Comparison of ENCODE assay signal across 9 mouse cellular contexts in the genomic region with DNA sequence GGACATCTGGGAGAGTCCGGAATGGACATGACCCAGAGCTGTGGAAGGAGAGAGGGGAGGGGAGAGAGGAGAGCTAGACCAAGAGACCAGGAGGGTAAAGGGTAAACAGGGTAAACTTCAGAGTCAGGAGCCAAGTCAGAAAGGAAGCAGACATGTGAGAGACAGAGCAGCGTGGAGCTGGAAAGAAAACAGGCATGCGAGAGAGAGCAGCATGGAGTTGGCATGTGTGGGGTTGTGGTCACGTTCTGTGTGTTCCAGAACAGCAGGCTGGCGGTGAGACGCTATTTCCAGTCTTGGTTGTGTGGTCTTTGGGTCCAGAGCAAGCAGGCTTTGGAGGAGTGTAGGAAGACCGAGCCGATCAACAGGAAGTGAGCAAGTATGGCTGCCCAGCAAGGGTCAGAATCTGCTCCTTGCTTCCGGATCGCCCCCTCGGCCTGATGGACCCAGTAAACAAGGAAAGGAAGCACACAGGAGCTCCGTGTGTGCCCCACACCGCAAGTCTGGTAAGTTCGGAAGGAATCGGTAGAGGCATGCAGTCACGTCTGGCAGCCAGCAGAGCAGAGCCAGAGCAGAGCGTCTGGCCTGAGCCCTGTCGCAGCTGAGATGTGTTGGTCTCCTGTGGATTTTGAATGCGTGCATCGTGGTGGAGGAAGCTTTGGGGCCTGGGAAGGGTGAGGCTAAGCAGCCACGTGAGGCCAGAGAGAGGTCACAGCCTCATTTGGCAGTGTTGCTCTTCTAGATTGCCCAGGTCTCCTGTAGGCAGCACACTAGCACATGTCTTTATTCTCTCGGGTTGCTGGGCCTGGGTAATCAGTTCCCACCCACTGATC. TPM values are rescaled to one million over a fixed set of nuclear protein-coding genes. Genes with fewer than 3 reads are reported as not detected.
A peak's percentile ranks its signal among the peaks of the same experiment; 100 is the strongest.
DNase-seq lines count a peak whose midpoint lies in the region; ATAC-seq and TF ChIP-seq lines count a peak whose summit lies in the region.
"Had no signal": no experiment of that assay in that cellular context is flagged by ENCODE, and none has a peak within 500 bp of the region (broad histone marks: within the 10 kb centered on the region; RNA-seq: fewer than 3 reads in every experiment).

No protein-coding gene starts in this region.

- intact Hi-C loops in heart, adult 2 months (cut with DNase I), result loop anchor here (2.0 kb wide), 1 partner anchor 18 kb away; no protein-coding TSS in a partner anchor
- intact Hi-C loops in heart, postnatal 36 days (cut with DNase I), result no loop called here

- no peaks in the 10 kb centered on the region for H3K9me3 ChIP-seq in hindbrain, embryonic 16.5 days (ENCODE audit: control insufficient read depth, low read length)
- no peaks in the 10 kb centered on the region for H3K9me3 ChIP-seq in liver, embryonic 11.5 days (ENCODE audit: control insufficient read depth, low read length)

- no peak overlapping the region for H3K4me2 ChIP-seq in hindbrain, embryonic 16.5 days (ENCODE audit: low read length)
- H3K4me2 ChIP-seq in liver, embryonic 11.5 days, result no peak overlapping the region

- TF ChIP-seq CTCF in heart, adult 2 months (IDR thresholded peaks at IDR 0.05), result 0 out of 2 replicates have a peak, but pooled peaks have one; percentile 8

- H3K4me1 ChIP-seq in heart, adult 2 months (ENCODE audit: control insufficient read depth, insufficient read depth, low read length), result peaks cover 14% of the 10 kb centered on the region
- peaks cover 14% of the 10 kb centered on the region for H3K4me1 ChIP-seq in brown adipose tissue, adult 24 weeks (ENCODE audit: control insufficient read depth, insufficient read depth, insufficient read length, low read length)
- H3K4me1 ChIP-seq in hindbrain, embryonic 16.5 days (ENCODE audit: control insufficient read depth, insufficient read depth, low read depth, low read length), result peaks cover 5% of the 10 kb centered on the region
- H3K4me1 ChIP-seq in liver, embryonic 11.5 days (replicated peaks; ENCODE audit: control insufficient read depth, insufficient read depth, low read length), result peaks cover 8% of the 10 kb centered on the region

- no peaks in the 10 kb centered on the region for H3K27me3 ChIP-seq in heart, adult 2 months (ENCODE audit: control insufficient read depth, insufficient read depth, low read length)
- H3K27me3 ChIP-seq in hindbrain, embryonic 16.5 days (replicated peaks; ENCODE audit: control insufficient read depth, insufficient read depth, low read length), result no peaks in the 10 kb centered on the region
- H3K27me3 ChIP-seq in liver, embryonic 11.5 days (replicated peaks; ENCODE audit: control insufficient read depth, insufficient read depth, low read length), result no peaks in the 10 kb centered on the region

- peaks cover 1% of the 10 kb centered on the region; the same call in 1 of the 2 replicates for H3K79me2 ChIP-seq in heart, adult 2 months (replicated peaks; ENCODE audit: control insufficient read depth, insufficient read depth, low read length)

- TF ChIP-seq EP300 in heart, adult 2 months (IDR thresholded peaks at IDR 0.05; ENCODE audit: insufficient read depth, low read depth, low read length), result peak; percentile 24; the same call in 1 of the 2 replicates

- H3K4me3 ChIP-seq in heart, adult 2 months, result peak overlapping the region; percentile 23
- peak overlapping the region; percentile 37 for H3K4me3 ChIP-seq in brown adipose tissue, adult 24 weeks (ENCODE audit: insufficient read depth, low read depth, low read length)
- no peak overlapping the region for H3K4me3 ChIP-seq in hindbrain, embryonic 16.5 days (ENCODE audit: low read length)
- no peak overlapping the region for H3K4me3 ChIP-seq in liver, embryonic 11.5 days (ENCODE audit: low read depth, low read length)

- TF ChIP-seq POLR2A in heart, adult 2 months (IDR thresholded peaks at IDR 0.05; ENCODE audit: insufficient read depth, low read depth, low read length), result peak; percentile 43; the same call in 1 of the 2 replicates

- peak overlapping the region; percentile 85 for H3K27ac ChIP-seq in heart, adult 2 months
- H3K27ac ChIP-seq in brown adipose tissue, adult 24 weeks (replicated peaks; ENCODE audit: low read depth, low read length), result peak overlapping the region; percentile 74
- no peak overlapping the region for H3K27ac ChIP-seq in hindbrain, embryonic 16.5 days (ENCODE audit: low read depth, low read length)
- peak overlapping the region; percentile 17; the same call in 1 of the 2 replicates for H3K27ac ChIP-seq in liver, embryonic 11.5 days (ENCODE audit: low read depth, low read length)

- ATAC-seq in hindbrain, embryonic 16.5 days, result no peak
- no peak for ATAC-seq in liver, embryonic 11.5 days (replicated peaks; ENCODE audit: low FRiP score)
- no peak for ATAC-seq in megakaryocyte progenitor cell, adult 5-6 weeks (replicated peaks; ENCODE audit: poor library complexity)
- ATAC-seq: forebrain, embryonic 14.5 days had no signal

- 22% methylated on average over 22 of the region's 22 CpGs for WGBS in heart, adult 2 months
- WGBS in hindbrain, embryonic 16.5 days, result 62% methylated on average over 22 of the region's 22 CpGs
- 62% methylated on average over 22 of the region's 22 CpGs for WGBS in liver, embryonic 11.5 days

- H3K9ac ChIP-seq in heart, adult 2 months (ENCODE audit: low read depth, low read length), result peak overlapping the region; percentile 55
- peak overlapping the region; percentile 17; the same call in 1 of the 2 replicates for H3K9ac ChIP-seq in hindbrain, embryonic 16.5 days (ENCODE audit: low read depth, low read length)
- no peak overlapping the region for H3K9ac ChIP-seq in liver, embryonic 11.5 days (ENCODE audit: low read depth, low read length)

- DNase-seq in heart, adult 2 months, result peak; percentile 49 to 62
- DNase-seq in heart, postnatal 36 days, result no peak
- no peak for DNase-seq in liver, embryonic 11.5 days (ENCODE audit: low spot score)
- DNase-seq in T-cell, adult 2 months (ENCODE audit: low spot score), result no peak
- no peak for DNase-seq in cerebellum, adult 9-10 months

- no peaks in the 10 kb centered on the region for H3K36me3 ChIP-seq in heart, adult 2 months (ENCODE audit: control insufficient read depth, insufficient read depth, low read length)
- no peaks in the 10 kb centered on the region for H3K36me3 ChIP-seq in hindbrain, embryonic 16.5 days (ENCODE audit: control insufficient read depth, insufficient read depth, low read length)
- H3K36me3 ChIP-seq in liver, embryonic 11.5 days (ENCODE audit: control insufficient read depth, insufficient read depth, low read length), result no peaks in the 10 kb centered on the region

RNA-seq across cellular contexts. Expression of a gene that starts 4.5 kb away (rescaled TPM):
- 100 to 1,000 TPM; 659 to 775 TPM for total RNA-seq in heart, adult 2 months (2021)
- 609 and 726 TPM in 2 replicates for polyA plus RNA-seq in heart, adult 2 months (2012; rRNA removed)
- total RNA-seq in heart, postnatal 36 days (2021), result 100 to 1,000 TPM; 702 to 740 TPM
- polyA plus RNA-seq in brown adipose tissue, adult 24 weeks (2012; ENCODE audit: insufficient read depth, insufficient read length, missing spikeins), result 2,100 and 2,481 TPM in 2 replicates
- 345 and 392 TPM in 2 replicates for polyA plus RNA-seq in hindbrain, embryonic 16.5 days (2015; fragmentation: Nextera tagmentation; extraction: Ambion mirVana)
- polyA plus RNA-seq in liver, embryonic 11.5 days (2014; fragmentation: Nextera tagmentation; extraction: Ambion mirVana), result 432 and 467 TPM in 2 replicates
- 244 and 269 TPM in 2 replicates for total RNA-seq in megakaryocyte progenitor cell, adult 5-6 weeks (2015)
- 136 and 168 TPM in 2 replicates for total RNA-seq in megakaryocyte progenitor cell, adult 5-6 weeks (2017)

RNA-seq across cellular contexts. Expression of a gene that starts 19.9 kb away (rescaled TPM):
- 100 to 1,000 TPM; 183 to 202 TPM for total RNA-seq in heart, adult 2 months (2021)
- 231 and 248 TPM in 2 replicates for polyA plus RNA-seq in heart, adult 2 months (2012; rRNA removed)
- total RNA-seq in heart, postnatal 36 days (2021), result 100 to 1,000 TPM; 192 to 202 TPM
- polyA plus RNA-seq in brown adipose tissue, adult 24 weeks (2012; ENCODE audit: insufficient read depth, insufficient read length, missing spikeins), result 420 and 432 TPM in 2 replicates
- 354 and 397 TPM in 2 replicates for polyA plus RNA-seq in hindbrain, embryonic 16.5 days (2015; fragmentation: Nextera tagmentation; extraction: Ambion mirVana)
- 218 and 233 TPM in 2 replicates for polyA plus RNA-seq in liver, embryonic 11.5 days (2014; fragmentation: Nextera tagmentation; extraction: Ambion mirVana)
- 155 and 168 TPM in 2 replicates for total RNA-seq in megakaryocyte progenitor cell, adult 5-6 weeks (2015)
- 94.0 and 121 TPM in 2 replicates for total RNA-seq in megakaryocyte progenitor cell, adult 5-6 weeks (2017)

RNA-seq across cellular contexts. Expression of a gene that starts 19.9 kb away (rescaled TPM):
- 1 to 10 TPM in 1 of 2 experiments, under 1 TPM in 1; 0.70 to 1.2 TPM for total RNA-seq in heart, adult 2 months (2021)
- 0.76 and 1.3 TPM in 2 replicates for polyA plus RNA-seq in heart, adult 2 months (2012; rRNA removed)
- 1 to 10 TPM in 1 of 2 experiments, under 1 TPM in 1; 0.76 to 1.6 TPM for total RNA-seq in heart, postnatal 36 days (2021)
- polyA plus RNA-seq in brown adipose tissue, adult 24 weeks (2012; ENCODE audit: insufficient read depth, insufficient read length, missing spikeins), result 0.52 and 1.5 TPM in 2 replicates
- 1.6 and 2.1 TPM in 2 replicates for polyA plus RNA-seq in hindbrain, embryonic 16.5 days (2015; fragmentation: Nextera tagmentation; extraction: Ambion mirVana)
- polyA plus RNA-seq in liver, embryonic 11.5 days (2014; fragmentation: Nextera tagmentation; extraction: Ambion mirVana), result 34.0 and 35.4 TPM in 2 replicates
- 2.0 and 3.5 TPM in 2 replicates for total RNA-seq in megakaryocyte progenitor cell, adult 5-6 weeks (2015)
- 5.2 and 7.4 TPM in 2 replicates for total RNA-seq in megakaryocyte progenitor cell, adult 5-6 weeks (2017)

RNA-seq across cellular contexts. Expression of a gene that starts 19.9 kb away (rescaled TPM):
- total RNA-seq in heart, adult 2 months (2021), result 10 to 100 TPM; 22.6 to 27.0 TPM
- 48.3 and 54.3 TPM in 2 replicates for polyA plus RNA-seq in heart, adult 2 months (2012; rRNA removed)
- 10 to 100 TPM; 28.3 to 34.2 TPM for total RNA-seq in heart, postnatal 36 days (2021)
- polyA plus RNA-seq in brown adipose tissue, adult 24 weeks (2012; ENCODE audit: insufficient read depth, insufficient read length, missing spikeins), result 13.1 and 13.8 TPM in 2 replicates
- 32.8 and 32.9 TPM in 2 replicates for polyA plus RNA-seq in hindbrain, embryonic 16.5 days (2015; fragmentation: Nextera tagmentation; extraction: Ambion mirVana)
- polyA plus RNA-seq in liver, embryonic 11.5 days (2014; fragmentation: Nextera tagmentation; extraction: Ambion mirVana), result 33.7 and 37.2 TPM in 2 replicates
- 39.9 and 43.8 TPM in 2 replicates for total RNA-seq in megakaryocyte progenitor cell, adult 5-6 weeks (2015)
- total RNA-seq in megakaryocyte progenitor cell, adult 5-6 weeks (2017), result 37.1 and 37.3 TPM in 2 replicates

RNA-seq across cellular contexts. Expression of a gene that starts 21.4 kb away (rescaled TPM):
- total RNA-seq in heart, adult 2 months (2021), result 10 to 100 TPM; 25.5 to 27.0 TPM
- 44.0 and 48.4 TPM in 2 replicates for polyA plus RNA-seq in heart, adult 2 months (2012; rRNA removed)
- 10 to 100 TPM; 25.6 to 25.8 TPM for total RNA-seq in heart, postnatal 36 days (2021)
- polyA plus RNA-seq in brown adipose tissue, adult 24 weeks (2012; ENCODE audit: insufficient read depth, insufficient read length, missing spikeins), result 29.8 and 37.1 TPM in 2 replicates
- polyA plus RNA-seq in hindbrain, embryonic 16.5 days (2015; fragmentation: Nextera tagmentation; extraction: Ambion mirVana), result 3.3 TPM in 2 replicates
- polyA plus RNA-seq in liver, embryonic 11.5 days (2014; fragmentation: Nextera tagmentation; extraction: Ambion mirVana), result 6.8 and 7.0 TPM in 2 replicates
- total RNA-seq in megakaryocyte progenitor cell, adult 5-6 weeks (2015), result 1.7 TPM in 1 of 2 replicates, not detected in the other
- total RNA-seq in megakaryocyte progenitor cell, adult 5-6 weeks (2017), result 0.03 TPM in 1 of 2 replicates, not detected in the other

Comparison
In these comparisons a context has a peak if more than half of its experiments do, and no peak if none do; other contexts are left out.
1. DNase-seq: peak in heart, adult 2 months (2 of 2); none in heart, postnatal 36 days (0 of 2), liver, embryonic 11.5 days (single experiment), T-cell, adult 2 months (single experiment) and cerebellum, adult 9-10 months (single experiment).
2. H3K4me3 ChIP-seq: peak in heart, adult 2 months (single experiment) and brown adipose tissue, adult 24 weeks (single experiment); none in hindbrain, embryonic 16.5 days (single experiment) and liver, embryonic 11.5 days (single experiment).
3. RNA of a gene that starts 19.9 kb away (polyA plus RNA-seq): 34.0 to 35.4 TPM in liver, embryonic 11.5 days; 1.6 to 2.1 TPM in hindbrain, embryonic 16.5 days, 0.76 to 1.3 TPM in heart, adult 2 months and 0.52 to 1.5 TPM in brown adipose tissue, adult 24 weeks; every median in the first group is over 10 times any median in the second.